Mouse (Mus musculus): ENCODE measurements around the gene Lcorl.

Lcorl gene

DNA sequence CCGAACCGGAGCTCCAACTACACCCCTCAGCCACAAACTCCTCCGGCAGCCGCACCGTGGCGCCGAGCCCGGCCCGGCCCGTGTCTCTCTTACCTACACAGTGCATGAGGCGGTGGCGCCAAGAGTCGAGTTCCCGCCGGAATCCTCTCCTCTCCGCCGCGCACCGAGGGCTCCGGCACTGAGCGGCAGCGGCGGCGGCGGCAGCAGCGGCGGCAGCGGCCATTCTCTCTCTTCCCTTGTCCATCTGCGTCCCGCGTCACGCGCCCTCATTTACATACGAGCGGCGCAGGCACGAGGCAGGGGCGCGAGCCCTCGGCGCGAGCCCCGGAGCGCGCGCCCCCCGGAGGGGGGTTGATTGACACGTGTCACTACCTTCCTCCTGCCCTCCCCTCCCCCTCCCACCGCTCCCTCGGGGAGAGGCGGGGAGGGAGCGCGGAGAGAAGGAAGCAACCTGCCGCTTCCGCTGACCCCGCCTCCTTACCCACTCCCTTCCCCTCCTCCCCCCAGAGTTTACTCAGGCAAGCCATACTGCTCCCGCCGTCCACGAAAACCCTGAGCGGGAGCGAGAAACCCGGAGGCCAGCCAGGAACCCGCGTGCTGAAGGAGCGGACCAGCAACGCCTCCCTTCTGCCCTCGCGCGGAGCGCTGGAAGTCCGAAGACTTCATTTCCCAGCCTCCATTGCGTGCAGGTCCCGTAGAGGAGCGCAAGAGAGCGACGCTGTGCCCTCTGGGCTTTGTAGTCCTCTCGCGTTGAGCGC is at the start of gene Lcorl:
Gene Lcorl, minus strand, starts transcription at position 362 of the 758 bp plus-strand sequence.
- DNase-seq (ENCODE audit: low read depth, low spot score), result peak; percentile 86

DNA sequence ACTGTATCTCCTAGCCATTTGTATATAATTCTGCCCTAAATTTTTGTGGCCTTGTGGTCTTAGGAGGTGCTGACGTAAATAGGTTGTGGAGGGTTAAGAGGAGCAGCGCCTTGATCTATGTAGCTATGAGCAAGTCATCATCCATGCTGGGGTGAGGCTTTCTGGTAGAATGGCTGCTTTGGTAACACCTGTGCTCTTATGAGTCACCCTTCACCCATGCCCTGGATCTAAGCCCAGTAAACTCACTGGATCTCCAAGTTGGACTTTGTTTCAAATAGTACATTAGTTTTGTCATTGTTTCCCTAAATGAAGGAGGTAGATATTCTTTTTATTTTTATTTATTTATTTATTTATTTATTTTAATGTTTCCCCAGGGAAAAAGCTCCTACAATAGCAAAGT is 47.3 kb upstream of the Lcorl start:
- DNase-seq (ENCODE audit: low read depth, low spot score), result no peak

DNA sequence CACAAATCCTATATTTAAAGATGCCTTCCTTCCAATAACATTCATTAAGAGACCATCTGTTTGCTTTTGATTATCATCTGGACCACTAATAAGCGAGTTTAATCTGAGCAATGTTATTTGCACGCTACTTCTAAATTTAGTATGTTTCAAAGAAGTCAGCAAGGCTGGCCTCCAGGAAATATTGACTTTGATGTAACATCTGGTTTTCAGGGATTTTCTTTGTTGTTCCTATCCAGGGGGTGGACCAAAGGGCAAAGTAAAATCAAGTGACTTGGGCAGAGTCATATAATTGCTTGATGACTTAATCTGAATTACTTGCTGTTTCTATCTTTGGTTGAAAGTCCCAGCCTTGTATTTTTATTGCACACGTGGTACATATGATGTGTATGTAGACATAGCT is 45.8 kb upstream of the Lcorl start:
- DNase-seq (ENCODE audit: low read depth, low spot score), result no peak

DNA sequence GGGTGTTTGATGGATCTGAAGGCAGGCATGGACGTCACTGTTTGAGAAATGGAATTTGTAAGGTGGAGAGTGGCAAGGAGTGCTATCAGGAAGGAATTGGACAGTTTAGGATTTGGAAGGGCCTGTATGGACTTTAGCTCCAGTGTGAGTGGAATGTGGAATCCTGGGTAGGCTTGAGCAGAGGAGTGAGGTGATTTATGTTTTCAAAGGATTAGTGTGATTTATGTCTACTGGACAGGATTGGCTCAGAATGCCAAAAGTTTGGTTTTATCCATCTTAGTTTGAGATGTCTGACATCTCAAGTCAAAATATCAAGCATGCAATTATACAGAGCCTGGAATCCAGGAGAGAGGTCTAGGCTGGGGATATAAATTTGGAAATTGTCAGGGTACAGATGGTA is 37.9 kb upstream of the Lcorl start:
- no peak for DNase-seq (ENCODE audit: low read depth, low spot score)

DNA sequence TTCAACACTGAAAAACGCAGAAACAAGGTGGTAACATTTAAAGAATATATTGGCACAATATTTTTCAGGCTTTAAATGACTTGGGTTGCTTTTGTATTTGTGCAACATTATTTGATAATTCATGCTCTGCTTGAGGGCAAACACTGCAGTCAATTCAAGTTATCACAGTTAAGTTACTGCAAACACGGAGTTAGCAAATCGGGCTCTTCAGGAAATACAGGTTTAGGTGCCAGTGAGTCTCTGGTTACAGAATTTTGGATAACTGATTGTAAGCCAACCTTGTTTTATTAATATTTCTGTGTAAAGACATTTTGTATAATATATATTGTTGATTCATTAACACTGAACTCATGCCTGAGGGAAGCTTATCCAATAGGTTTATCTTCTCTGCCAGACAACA is 36.3 kb upstream of the Lcorl start:
- no peak for DNase-seq (ENCODE audit: low read depth, low spot score)

DNA sequence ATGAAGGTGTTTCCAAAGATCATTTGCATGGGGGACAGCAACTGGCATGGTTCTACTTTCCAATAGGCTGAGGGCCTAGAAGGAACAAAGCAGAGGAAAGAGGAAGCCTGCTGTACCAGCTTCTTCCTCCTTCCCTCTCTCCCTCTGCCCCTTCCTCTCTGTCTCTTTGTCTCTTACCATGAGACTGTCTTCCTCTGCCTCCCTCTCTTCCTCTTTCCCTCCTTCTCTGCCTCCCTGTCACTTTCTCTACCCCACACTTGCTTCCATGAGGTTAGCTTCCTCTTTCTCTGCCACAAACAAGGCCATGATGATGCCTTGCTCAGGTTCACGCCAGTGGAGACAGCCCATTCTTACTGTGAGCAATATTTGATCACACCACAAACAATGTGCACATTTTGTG is 18.9 kb upstream of the Lcorl start:
- DNase-seq (ENCODE audit: low read depth, low spot score), result no peak

DNA sequence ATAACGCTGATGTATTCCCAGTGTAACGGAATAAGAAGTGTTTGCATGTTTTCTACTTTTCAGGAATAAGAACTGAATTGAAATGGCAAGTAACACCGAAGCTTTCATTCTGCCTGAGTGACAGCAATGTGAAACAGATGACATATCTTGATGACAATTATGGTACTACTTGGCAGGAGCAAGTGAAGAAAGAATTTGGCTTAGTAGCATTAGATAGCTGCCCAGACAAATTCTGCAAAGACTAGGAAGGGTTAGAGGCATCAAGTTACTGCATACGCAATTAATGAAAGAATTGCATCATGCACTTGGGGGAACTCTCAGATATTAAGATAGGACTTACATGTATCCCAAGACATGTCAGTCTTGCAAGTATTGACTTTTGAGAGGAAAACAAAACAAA is 18.1 kb upstream of the Lcorl start:
- DNase-seq (ENCODE audit: low read depth, low spot score), result no peak

DNA sequence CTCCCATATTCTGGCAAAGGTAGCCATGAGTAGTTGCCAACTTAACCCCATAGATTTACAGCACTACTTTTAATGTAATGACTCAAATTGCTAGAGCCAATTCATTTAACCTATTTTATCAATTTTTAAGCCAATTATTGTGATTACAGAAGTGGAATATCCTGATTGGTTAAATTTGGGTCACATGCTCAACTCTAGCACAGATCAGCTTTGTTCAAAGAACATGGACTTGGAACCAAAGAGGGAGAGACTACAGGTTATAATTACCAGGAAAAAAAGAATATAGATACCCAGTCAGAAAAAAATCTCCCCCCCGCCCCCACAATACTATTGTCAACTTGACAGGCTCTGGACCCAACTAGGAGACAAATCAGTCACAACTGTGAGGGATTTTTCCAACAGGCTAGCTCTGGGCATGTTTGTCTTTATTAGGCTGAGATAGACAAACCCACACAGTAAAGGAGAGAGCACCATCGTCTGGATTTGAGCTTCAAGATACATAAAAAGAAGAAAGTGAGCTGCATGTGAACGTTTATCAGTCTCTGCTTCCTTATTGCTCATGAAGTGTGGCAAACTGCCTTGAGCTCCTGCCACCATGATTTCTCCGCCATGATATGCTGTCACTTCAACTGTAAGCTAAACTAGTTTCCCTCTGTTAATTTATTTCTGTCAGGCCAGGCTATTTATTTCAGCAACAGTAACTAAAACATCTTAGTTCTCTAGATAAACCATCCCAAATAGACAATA is 17.0 kb upstream of the Lcorl start:
- DNase-seq (ENCODE audit: low read depth, low spot score), result no peak

DNA sequence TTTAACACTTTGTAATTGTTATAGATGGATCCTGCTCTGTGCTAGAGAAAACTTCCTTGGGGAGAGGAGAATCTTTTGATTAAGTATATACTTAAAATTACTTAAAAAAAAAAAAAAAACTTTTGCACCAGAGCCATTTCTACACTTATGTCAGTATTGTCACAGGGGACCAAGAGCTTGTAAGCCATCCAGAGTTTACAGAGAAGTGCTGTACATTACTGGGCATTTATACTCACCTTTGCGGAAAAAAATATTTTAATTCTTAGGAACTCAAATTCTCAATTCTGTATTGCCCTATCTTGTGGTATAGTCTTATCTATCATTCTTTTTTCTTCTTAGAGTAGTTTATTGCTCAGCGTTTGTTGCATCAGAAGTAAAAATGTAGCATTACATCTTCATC is 953 bp upstream of the Lcorl start:
- DNase-seq (ENCODE audit: low read depth, low spot score), result no peak

DNA sequence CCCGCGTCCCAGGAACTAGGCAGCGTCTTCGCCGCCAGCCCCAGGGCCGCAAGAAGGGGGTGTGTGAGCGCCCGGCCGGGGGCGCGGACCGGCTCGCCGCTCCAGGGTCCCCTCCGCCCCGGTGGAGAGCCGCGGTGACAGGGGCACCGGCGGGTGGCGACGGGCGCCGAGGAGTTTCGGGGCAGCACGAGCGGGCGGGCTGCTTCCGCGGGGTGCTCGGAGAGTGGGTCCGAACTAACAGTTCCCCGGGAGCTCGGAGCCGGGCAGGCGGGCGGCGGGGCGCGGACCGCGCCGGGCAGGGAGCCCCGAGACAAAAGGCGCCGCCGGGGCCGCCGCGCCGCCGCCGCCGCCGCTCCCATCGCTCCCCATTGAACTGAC is 550 bp downstream of the Lcorl start:
- no peak for DNase-seq (ENCODE audit: low read depth, low spot score)

DNA sequence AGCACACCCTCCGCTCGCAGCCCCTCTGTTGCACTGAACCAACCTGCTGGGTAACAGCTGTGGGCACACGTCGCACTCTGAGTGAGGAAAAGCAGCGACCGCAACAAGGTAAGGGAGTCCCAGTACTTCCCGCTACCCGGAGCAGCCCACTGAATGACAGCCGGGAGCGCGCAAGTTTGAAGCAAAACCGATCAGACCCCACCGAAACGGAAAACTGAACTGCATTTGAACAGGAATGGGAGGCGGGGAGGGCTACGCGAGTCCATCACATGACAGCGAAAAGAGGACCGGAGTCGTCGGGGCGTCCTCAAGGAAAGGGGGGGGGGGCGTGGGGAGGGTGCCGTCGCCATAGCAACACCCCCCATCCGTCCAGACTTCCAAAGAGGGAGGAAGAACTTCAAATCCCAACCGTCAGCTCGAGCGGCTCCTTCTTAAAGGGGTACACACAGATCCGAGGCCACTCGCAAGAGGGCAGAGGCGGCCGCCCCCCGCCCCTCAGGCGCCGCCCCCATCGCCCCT is 1.1 kb downstream of the Lcorl start:
- no peak for DNase-seq (ENCODE audit: low read depth, low spot score)

DNA sequence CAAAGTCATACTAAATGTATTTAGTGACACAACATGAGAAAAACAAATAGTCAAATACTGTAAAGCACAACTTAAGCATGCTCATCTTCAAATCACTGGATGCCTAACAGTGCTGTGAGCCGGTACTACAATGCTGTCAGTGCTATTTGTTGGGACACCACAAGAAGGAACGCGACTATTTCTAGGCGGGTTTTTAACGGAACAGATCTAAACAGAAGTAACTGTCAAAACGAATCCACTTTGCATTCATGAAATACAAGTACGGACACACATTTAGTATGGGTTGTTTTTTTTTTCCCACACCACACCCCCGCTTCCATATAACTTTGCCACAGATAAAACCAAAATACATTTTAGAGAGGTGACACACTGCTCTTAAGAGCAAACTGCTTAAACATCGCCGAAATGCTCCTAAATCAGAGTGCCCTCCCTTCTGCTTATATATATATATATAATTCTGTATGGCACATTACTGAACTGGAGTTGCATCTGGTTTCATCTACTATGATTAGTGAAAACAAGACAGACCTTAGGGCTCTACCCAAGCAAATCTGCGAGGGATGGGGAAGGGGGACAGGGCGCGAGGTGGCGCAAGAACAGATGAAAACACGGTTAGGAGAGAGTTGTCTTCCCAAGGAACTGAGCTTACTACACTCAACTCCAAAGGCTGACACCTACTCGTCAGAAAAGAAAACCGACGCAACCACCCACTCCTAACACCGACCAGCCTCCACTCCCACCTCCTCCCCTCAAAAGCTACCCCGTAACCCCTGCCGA is 1.7 kb downstream of the Lcorl start:
- no peak for DNase-seq (ENCODE audit: low read depth, low spot score)

DNA sequence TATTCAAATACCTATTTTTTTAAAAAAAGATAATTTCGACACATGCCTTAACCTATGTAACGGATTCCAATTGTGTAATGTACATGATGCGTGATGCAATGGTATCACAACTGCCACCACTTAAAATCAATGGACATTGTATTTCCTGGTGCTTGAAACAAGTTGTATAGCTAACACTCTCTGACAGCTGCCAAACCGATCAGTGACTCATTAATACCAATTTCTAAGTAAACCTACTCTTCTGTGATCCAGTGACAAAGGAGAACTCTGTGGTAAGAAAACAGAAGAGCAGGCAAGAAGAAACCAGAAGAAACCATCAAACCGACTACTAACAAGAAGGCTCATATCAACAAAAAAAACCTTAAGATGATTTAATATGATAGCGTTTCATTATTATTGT is 12.7 kb downstream of the Lcorl start:
- DNase-seq (ENCODE audit: low read depth, low spot score), result no peak

DNA sequence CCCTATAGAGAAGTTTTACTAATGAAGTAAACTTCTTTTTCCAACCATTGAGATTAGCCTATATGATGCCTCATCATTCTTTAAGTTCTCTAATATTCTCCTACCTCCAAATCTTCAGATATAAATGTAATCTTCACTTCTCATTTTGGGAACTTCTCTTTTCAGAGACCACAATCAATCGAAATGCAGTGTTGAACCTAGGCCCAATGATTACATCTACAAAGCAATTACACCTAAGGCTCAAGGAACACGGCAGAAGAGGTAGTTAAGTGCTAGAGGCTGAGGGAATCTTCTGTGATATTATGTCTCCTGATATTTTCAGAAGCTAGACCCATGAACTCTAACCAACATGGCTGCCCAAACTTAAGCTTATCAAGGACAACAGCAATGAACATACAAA is 22.3 kb downstream of the Lcorl start:
- DNase-seq (ENCODE audit: low read depth, low spot score), result no peak

DNA sequence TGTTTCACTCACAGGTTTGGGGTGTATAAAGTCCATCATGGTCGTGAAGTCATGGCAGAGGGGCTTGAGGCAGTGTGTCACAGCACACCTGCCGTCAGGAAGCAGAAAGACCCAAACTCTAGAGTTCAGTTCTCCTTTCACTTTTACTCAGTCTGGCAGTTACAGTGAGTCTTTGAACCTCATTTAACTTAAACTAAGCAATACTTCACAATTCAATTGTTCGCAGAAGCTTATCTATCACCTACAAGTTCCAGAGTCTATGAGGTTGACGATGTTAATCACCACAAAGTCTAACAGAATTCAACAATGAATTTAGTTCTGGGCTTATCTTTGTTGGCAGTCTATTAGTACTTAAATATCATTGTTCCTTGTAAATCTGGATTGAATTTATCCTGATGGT is 45.9 kb downstream of the Lcorl start:
- no peak for DNase-seq (ENCODE audit: low read depth, low spot score)

DNA sequence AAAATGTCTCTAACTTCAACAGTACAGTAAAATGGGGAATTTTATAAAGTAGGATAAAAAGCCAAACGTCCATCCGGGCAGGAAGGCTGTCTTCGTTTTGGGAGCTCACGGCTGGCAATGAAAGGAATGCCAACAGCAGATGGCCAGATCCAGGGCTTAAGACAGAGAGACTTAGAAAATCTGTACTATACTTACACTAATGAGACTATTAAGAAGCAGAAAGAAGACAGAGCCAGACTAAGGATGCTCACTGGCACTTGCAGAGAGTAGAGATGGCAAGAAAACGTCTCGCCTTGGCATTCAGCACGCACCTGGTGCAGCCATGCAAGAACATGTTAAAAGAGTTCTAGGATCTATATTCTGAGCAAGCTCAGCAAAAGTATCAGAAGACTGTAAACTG is 65.6 kb downstream of the Lcorl start:
- peak; percentile 20 for DNase-seq (ENCODE audit: low read depth, low spot score)

DNA sequence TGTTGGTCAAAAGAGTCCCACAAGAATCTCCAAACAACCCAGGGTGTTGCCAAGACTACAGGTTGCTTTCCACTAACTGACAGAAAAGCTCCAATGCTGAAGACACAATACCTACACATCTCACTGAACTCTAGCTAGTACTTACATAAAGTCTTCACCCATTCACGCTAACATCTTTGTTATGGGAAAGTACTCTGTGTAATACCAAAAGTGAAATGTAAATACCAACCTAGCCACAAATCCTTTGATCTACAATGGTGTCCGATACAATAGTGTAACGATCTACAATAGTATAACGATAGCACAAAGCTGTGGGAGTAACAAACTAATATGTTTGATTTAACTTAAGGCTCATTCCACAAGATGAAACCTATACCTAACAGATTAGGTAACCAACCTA is 67.2 kb downstream of the Lcorl start:
- no peak for DNase-seq (ENCODE audit: low read depth, low spot score)

DNA sequence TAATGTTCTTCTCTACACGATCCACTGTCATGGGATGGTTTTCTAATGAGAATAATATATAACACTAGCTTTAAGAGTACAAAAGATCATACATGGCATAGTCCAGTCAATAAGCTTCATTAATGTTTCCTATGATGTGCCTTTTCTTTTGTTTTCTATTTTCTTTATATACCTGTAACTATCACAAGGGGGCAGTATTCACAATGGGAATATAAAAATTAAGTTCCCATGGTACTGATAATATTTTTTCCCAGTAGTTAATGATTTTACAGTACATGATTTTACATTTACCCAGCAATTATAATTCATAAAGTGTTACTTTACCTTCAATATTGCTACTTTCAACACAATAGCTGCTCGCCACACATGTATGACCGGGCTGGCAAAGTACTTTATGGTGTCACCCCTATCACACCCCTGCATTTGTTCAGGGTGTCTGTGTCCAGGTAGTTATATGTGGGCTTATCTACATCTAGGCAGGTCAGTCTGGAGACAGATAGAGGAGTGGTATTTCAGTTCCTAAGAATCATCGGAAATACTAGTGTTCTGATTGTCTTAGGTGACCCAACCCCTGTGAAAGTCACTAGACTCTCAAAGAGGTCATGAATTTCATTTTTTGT is 99.8 kb downstream of the Lcorl start:
- no peak for DNase-seq (ENCODE audit: low read depth, low spot score)

DNA sequence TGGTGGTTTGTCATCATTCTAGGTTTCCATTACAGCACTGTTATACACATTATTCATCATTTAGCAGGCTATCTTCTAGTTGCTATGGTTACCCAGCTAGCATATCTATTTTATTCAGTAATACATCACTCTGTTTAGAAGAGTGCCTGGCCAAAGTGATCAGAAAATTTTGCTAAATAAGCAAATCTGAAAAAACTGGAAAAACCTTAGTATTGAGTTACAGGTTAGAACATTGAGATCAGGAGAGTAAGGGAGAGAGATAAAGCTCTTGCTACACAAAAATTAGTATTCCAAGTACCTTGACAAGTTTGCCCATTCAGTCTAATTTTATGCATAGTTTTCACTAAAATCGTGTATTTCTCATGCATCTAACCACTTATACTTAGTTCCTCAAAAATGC is 119.5 kb downstream of the Lcorl start:
- no peak for DNase-seq (ENCODE audit: low read depth, low spot score)

DNA sequence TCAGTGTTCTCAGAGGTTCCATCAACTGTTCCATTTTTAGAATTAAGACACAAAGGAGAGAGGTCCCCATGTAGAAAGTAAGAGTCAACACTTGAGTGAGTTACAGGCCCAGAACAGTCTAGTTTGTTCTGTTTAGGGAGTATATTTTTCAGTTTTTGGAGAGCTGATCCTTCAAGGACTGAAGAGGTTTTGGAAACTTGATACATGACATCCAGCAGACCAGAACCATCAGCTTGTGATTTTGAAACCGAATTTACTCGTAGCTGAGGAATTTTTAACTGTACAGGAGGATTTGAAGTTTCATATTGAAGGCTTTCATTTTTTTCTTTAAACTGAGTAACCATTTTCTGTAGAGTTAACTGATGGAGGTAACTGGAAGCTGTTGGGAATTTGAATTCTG is 123.7 kb downstream of the Lcorl start:
- no peak for DNase-seq (ENCODE audit: low read depth, low spot score)

DNA sequence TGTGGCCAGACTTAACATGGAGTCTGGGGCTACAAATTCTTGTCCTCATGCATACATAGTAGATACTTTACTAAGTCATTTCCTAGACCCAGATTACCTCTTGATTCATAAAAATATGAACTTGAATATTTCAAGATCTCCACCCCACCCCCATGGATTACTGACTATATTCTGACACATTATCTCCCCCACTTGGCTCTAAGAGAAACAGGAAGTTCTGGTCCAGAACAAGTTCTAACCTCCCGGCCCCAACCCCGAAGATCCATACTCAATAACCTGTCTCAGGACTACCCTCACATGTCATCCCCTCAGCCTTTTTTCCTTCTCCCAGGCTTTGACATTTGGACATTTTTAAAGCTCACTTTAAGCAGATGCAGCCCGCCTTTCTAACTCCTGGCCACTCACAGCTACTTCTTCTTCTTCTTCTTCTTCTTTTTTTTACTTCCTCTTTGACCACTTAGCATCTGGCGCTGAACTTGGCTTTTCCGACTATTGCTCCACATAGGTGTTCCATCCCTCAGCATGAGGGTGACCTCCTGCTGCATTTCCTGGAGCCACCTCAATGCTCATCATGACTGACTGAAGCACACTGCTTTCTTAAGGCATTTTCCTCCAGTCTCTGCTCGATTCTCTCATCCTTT is 138.4 kb downstream of the Lcorl start:
- no peak for DNase-seq (ENCODE audit: low read depth, low spot score)

DNA sequence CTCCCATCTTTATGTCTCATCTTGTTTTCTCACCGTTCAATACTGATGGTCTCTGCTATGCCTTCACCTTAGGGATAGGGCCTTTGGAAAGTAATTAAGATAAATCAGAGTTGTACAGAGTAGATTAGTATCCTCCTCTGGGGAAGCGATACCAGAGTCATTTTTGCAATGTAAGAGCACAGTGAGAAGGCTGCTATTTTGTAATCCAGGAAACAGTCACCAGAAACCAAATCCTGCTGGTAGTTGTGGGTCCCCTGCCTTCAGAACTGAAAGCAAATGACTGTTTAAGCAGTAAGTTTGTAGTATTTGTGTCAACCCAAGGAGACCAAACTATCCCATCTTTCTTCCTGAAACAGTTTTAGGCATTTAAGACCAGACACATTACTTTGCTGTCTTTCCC is 147.8 kb downstream of the Lcorl start:
- DNase-seq (ENCODE audit: low read depth, low spot score), result no peak
